Mouse (Mus musculus) midbrain, embryonic 15.5 days (tissue): ENCODE results near the gene Galnt14. TPM values are rescaled to one million over a fixed set of nuclear protein-coding genes. Genes with fewer than 3 reads are reported as not detected.

ENCODE experiments used
- ATAC-seq: fragments of 200-750 bp; cut with Nextera tagmentation; replicated peaks from 2 replicates; pipeline ENCODE4 v1.8.0; 2017; ENCODE audit warnings: moderate TSS enrichment
- H3K27ac ChIP-seq: fragments of 300-500 bp; sonication (generic); 2 replicates; pipeline ENCODE4 v1.5.1; 2015; ENCODE audit warnings: mild to moderate bottlenecking, inconsistent platforms
- H3K27me3 ChIP-seq: fragments of 300-500 bp; sonication (generic); replicated peaks from 2 replicates; pipeline ENCODE4 v1.6.1; 2015; ENCODE audit warnings: inconsistent platforms
- H3K36me3 ChIP-seq: fragments of 300-500 bp; sonication (generic); replicated peaks from 2 replicates; pipeline ENCODE4 v1.6.1; 2015; ENCODE audit warnings: inconsistent platforms
- H3K4me1 ChIP-seq: fragments of 300-500 bp; sonication (generic); 2 replicates; pipeline ENCODE4 v1.6.1; 2015; ENCODE audit warnings: inconsistent platforms
- H3K4me2 ChIP-seq: fragments of 300-500 bp; sonication (generic); 2 replicates; pipeline ENCODE4 v1.6.1; 2015; ENCODE audit warnings: inconsistent platforms, mild to moderate bottlenecking, moderate library complexity
- H3K4me3 ChIP-seq: fragments of 300-500 bp; sonication (generic); 2 replicates; pipeline ENCODE4 v1.5.1; 2015; ENCODE audit warnings: mild to moderate bottlenecking, inconsistent platforms
- H3K9ac ChIP-seq: fragments of 300-500 bp; sonication (generic); 2 replicates; pipeline ENCODE4 v1.6.1; 2015; ENCODE audit warnings: mild to moderate bottlenecking, inconsistent platforms
- H3K9me3 ChIP-seq: fragments of 300-500 bp; sonication (generic); 2 replicates; pipeline ENCODE4 v1.6.1; 2016; ENCODE audit warnings: inconsistent platforms
- WGBS: fragments of 180-500 bp; shearing (Covaris S2); methylation state at CpG from one replicate; pipeline ENCODE4 v1.1.7; 2015; ENCODE audit warnings: mixed read lengths; 5-methylcytosine and 5-hydroxymethylcytosine counted together
- polyA plus RNA-seq: library from polyadenylated mRNA; unstranded; fragments of >200 nt; fragmentation: Nextera tagmentation; extraction: Ambion mirVana; gene quantifications from 2 replicates; pipeline ENCODE4 v1.2.1, GENCODE M21; 2015

The Galnt14 gene
- polyA plus RNA-seq, 1 experiment from 2014 or later = 21.7 TPM

DNA sequence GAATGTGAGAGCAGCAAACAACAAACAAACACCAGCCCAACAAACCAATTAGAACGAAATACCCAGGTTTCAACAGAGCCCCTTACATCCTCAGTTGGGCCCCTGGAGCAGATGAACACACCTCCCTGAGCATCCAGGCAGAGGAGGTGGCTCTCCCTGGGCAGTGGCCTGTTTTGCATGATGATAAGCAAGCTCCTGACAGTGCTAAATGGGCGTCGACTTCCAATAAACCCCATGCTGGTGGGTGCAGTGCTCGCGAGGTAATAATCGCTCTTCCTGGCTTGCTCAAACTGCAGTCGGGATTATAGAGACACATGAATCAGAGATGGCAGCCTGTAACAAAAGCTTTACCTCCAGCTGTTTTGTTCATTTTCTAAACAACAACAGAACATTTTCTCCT is 235.9 kb downstream of the Galnt14 start:
- 37% methylated on average over 7 of the region's 7 CpGs for WGBS
- Histone ChIP-seq H3K27ac (no peak overlapping the region), H3K27me3 (no peaks in the 10 kb centered on the region)

GRCm38 (mm10) chr17:73473012-73473411 is 237.2 kb downstream of the Galnt14 start:
- H3K36me3 ChIP-seq = no peaks in the 10 kb centered on the region
- no peak overlapping the region for H3K4me3 ChIP-seq
- no peak overlapping the region for H3K27ac ChIP-seq
- H3K4me2 ChIP-seq = no peak overlapping the region
- 89% methylated on average over 3 of the region's 3 CpGs for WGBS
- no peak for ATAC-seq
- H3K27me3 ChIP-seq = no peaks in the 10 kb centered on the region
- H3K9me3 ChIP-seq = no peaks in the 10 kb centered on the region
- H3K4me1 ChIP-seq = peaks cover 11% of the 10 kb centered on the region
- H3K9ac ChIP-seq = no peak overlapping the region

More for the DNA sequence above, 235.9 kb downstream of the Galnt14 start:
- no peaks in the 10 kb centered on the region for H3K9me3 ChIP-seq
- H3K4me1 ChIP-seq = peaks cover 11% of the 10 kb centered on the region
- no peak overlapping the region for H3K4me3 ChIP-seq
- H3K4me2 ChIP-seq = no peak overlapping the region
- no peak for ATAC-seq
- no peaks in the 10 kb centered on the region for H3K36me3 ChIP-seq
- H3K9ac ChIP-seq = no peak overlapping the region

DNA sequence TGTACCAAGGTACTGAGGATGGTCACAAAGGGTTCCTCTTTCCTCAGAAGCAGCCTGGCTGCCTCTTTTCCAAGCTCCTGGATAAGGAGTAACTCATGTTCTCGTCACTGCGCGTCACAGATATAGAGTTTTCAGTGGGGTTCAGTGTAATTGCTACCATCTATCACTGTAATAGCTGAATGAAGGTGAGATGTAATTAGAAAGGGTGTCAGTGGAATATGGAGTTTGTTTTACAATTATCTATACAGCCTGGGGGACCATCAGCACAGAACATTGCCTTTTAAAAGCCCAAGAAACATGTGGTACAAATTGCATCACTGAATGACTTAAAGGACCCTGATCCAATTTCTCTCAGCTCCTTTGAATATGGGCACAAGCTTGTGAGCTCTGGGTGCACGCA is 249.4 kb downstream of the Galnt14 start:
- Histone ChIP-seq H3K27ac (no peak overlapping the region), H3K9me3 (no peaks in the 10 kb centered on the region), H3K9ac (no peak overlapping the region), H3K4me2 (no peak overlapping the region), H3K4me3 (no peak overlapping the region), H3K27me3 (no peaks in the 10 kb centered on the region), H3K4me1 (no peaks in the 10 kb centered on the region), H3K36me3 (no peaks in the 10 kb centered on the region)
- ATAC-seq = no peak
- 90% methylated on average over 4 of the region's 4 CpGs for WGBS

- 79% methylated on average over 4 of the region's 4 CpGs for WGBS
- Histone ChIP-seq H3K9me3 (no peaks in the 10 kb centered on the region), H3K27ac (no peak overlapping the region), H3K36me3 (no peaks in the 10 kb centered on the region), H3K4me1 (no peaks in the 10 kb centered on the region), H3K4me3 (no peak overlapping the region), H3K4me2 (no peak overlapping the region), H3K9ac (no peak overlapping the region), H3K27me3 (no peaks in the 10 kb centered on the region)
- no peak for ATAC-seq
These were observed 251.5 kb downstream of the Galnt14 start for GRCm38 (mm10) chr17:73458741-73459140.

DNA sequence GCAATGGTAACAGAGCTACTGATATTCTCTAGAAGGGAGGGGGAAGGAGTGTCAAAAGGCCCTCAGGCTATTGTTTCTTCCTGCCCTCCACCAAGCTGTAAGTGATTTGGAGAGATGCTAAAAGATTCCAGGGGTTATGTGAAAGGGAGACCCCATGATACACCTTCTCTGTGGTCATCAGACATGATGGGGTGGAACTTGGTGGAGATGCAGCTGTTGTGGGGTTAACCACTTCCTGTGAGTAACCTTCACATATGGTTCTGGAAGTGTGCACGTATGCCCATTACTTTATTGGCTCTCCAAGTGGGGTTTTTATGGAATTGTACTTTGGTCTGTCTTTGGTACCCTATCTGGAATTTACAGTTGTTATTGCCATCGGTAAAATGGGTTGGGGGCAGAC is 253.7 kb downstream of the Galnt14 start:
- Histone ChIP-seq H3K27ac (no peak overlapping the region), H3K9me3 (no peaks in the 10 kb centered on the region), H3K4me1 (no peaks in the 10 kb centered on the region), H3K9ac (no peak overlapping the region), H3K36me3 (no peaks in the 10 kb centered on the region), H3K27me3 (no peaks in the 10 kb centered on the region), H3K4me2 (no peak overlapping the region), H3K4me3 (no peak overlapping the region)
- ATAC-seq = no peak
- WGBS = 89% methylated on average over 2 of the region's 2 CpGs

DNA sequence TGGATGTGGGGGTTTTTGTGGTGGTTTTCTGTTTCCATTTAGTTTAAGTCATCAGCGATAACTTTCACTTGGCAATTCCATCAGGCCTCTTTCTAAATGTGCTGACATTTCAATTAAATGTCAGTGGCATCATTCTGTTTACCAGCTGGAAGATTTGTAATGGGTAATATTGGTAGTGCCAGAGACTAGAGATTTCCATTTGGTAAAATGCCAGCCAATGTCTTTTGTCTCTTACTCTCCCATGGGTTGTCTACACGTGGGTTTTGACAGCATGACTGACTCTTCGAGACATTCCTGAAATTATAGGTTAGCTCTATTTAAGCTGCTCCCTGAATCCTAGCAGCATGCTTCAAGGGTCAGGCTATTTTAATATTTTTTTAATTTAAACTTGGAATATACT is 256.6 kb downstream of the Galnt14 start:
- ATAC-seq = no peak
- no peak overlapping the region for H3K4me3 ChIP-seq

DNA sequence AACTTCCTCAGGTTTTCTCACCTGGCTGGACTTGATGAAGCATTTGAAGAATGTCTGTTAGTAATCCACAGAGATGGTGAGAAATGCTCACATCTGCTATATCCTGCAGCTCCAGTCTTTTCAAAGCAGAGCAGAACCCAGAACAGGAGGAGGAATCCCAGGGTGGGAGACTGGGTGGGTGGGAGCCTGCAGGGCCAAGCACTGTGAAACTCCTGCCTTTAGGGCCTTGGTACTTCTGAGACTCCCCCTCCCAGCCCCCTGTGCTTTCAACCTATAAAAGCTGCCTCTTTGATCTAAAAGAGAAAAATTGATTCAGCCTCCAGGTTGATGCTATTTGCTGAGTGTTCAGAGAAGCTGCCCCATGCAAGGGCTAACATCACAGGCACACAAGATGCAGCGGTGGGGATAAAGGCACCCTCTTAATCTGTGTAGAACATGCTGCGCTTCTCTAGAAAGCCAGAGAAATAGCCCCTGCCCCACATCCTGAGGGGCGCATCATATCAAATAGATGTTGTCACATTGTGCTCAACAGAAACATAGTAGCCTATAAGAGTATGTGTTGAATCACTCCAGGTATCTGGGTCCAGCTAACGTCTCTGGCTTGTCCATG is 258.0 kb downstream of the Galnt14 start:
- H3K27ac ChIP-seq = peak overlapping the region; percentile 49; the same call in 1 of the 2 replicates
- no peaks in the 10 kb centered on the region for H3K27me3 ChIP-seq
- no peak overlapping the region for H3K9ac ChIP-seq
- 78% methylated on average over 4 of the region's 4 CpGs for WGBS
- H3K4me2 ChIP-seq = no peak overlapping the region
- H3K36me3 ChIP-seq = no peaks in the 10 kb centered on the region
- no peaks in the 10 kb centered on the region for H3K9me3 ChIP-seq
- H3K4me1 ChIP-seq = no peaks in the 10 kb centered on the region
- ATAC-seq = peak; percentile 77; the same call in 1 of the 2 replicates
- no peak overlapping the region for H3K4me3 ChIP-seq

More for the DNA sequence above, 256.6 kb downstream of the Galnt14 start:
- Histone ChIP-seq H3K36me3 (no peaks in the 10 kb centered on the region), H3K4me1 (no peaks in the 10 kb centered on the region), H3K9ac (no peak overlapping the region), H3K27ac (no peak overlapping the region), H3K9me3 (no peaks in the 10 kb centered on the region), H3K4me2 (no peak overlapping the region), H3K27me3 (no peaks in the 10 kb centered on the region)
- 60% methylated on average over 3 of the region's 3 CpGs for WGBS

DNA sequence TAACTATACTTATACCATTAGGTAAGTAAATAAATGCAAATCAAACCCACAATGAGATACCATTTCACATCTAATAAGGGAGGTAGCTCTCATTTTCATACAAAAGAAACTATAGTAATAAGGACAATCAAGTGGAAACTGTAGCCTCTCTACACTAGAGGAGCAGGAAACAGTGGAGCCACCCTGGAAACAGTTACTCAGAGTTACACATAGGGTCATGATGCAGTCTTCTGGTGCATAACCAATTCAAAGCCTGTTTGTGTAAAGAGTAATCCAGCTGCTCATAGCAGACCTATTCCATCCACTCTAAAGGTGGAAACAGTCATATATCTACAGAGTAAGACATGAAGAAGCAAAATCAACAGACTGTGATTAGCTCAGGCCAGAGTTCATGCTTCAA is 261.1 kb downstream of the Galnt14 start:
- H3K9ac ChIP-seq = no peak overlapping the region
- H3K9me3 ChIP-seq = no peaks in the 10 kb centered on the region
- ATAC-seq = no peak
- H3K36me3 ChIP-seq = no peaks in the 10 kb centered on the region
- no peak overlapping the region for H3K27ac ChIP-seq
- H3K27me3 ChIP-seq = no peaks in the 10 kb centered on the region
- H3K4me1 ChIP-seq = no peaks in the 10 kb centered on the region
- H3K4me3 ChIP-seq = no peak overlapping the region
- H3K4me2 ChIP-seq = no peak overlapping the region

Other genes starting within 250 kb of the Galnt14 start
- 20.2 and 22.2 TPM in 2 replicates for gene Ehd3, start 93.7 kb upstream of the Galnt14 start, polyA plus RNA-seq
- gene Xdh, start 239.7 kb upstream of the Galnt14 start, polyA plus RNA-seq = 0.40 and 0.65 TPM in 2 replicates